In genomic region chr5:135502027-135502426, GRCm38 (mm10) we compare ENCODE assay signal across 28 mouse cellular contexts. TPM values are rescaled to one million over a fixed set of nuclear protein-coding genes. Genes with fewer than 3 reads are reported as not detected.
A peak's percentile ranks its signal among the peaks of the same experiment; 100 is the strongest.
DNase-seq lines count a peak whose midpoint lies in the region; ATAC-seq lines count a peak whose summit lies in the region.
"Had no signal": no experiment of that assay in that cellular context is flagged by ENCODE, and none has a peak within 500 bp of the region (broad histone marks: within the 10 kb centered on the region; RNA-seq: fewer than 3 reads in every experiment).

No protein-coding gene starts in this region.

- no peak overlapping the region for H3K4me3 ChIP-seq in forebrain, embryonic 12.5 days (replicated peaks)
- H3K4me3 ChIP-seq in forebrain, embryonic 15.5 days = no peak overlapping the region
- H3K4me3 ChIP-seq in hindbrain, embryonic 12.5 days = no peak overlapping the region
- no peak overlapping the region for H3K4me3 ChIP-seq in hindbrain, embryonic 16.5 days (ENCODE audit: low read length)
- no peak overlapping the region for H3K4me3 ChIP-seq in midbrain, embryonic 14.5 days (replicated peaks; ENCODE audit: low read depth, low read length)
- no peak overlapping the region for H3K4me3 ChIP-seq in midbrain, embryonic 16.5 days (ENCODE audit: low read depth, low read length)
- no peak overlapping the region for H3K4me3 ChIP-seq in embryonic facial prominence, embryonic 15.5 days (replicated peaks)
- H3K4me3 ChIP-seq: heart, embryonic 15.5 days; limb, embryonic 15.5 days; liver, embryonic 13.5 days; megakaryocyte, embryonic 14.5 days; midbrain, embryonic 12.5 days; stomach, embryonic 15.5 days had no signal

- ATAC-seq in forebrain, embryonic 12.5 days (ENCODE audit: low FRiP score) = no peak
- no peak for ATAC-seq in forebrain, embryonic 15.5 days (replicated peaks)
- no peak for ATAC-seq in hindbrain, embryonic 12.5 days (ENCODE audit: low FRiP score)
- ATAC-seq in hindbrain, embryonic 16.5 days = no peak
- no peak for ATAC-seq in midbrain, embryonic 14.5 days (ENCODE audit: low FRiP score, low TSS enrichment)
- no peak for ATAC-seq in midbrain, embryonic 16.5 days
- no peak for ATAC-seq in embryonic facial prominence, embryonic 15.5 days (ENCODE audit: insufficient number of reproducible peaks, low FRiP score, low TSS enrichment, low read depth)
- no peak for ATAC-seq in inflammation-experienced regulatory T-cells, adult 6 months
- ATAC-seq: forebrain, embryonic 16.5 days; intestine, postnatal 0 days; lung, postnatal 0 days; Patski had no signal

- DNase-seq in midbrain, embryonic 14.5 days = no peak
- DNase-seq: adrenal gland, postnatal 10 days; cerebellum, adult 9-10 months; cerebellum, postnatal 36 days; heart, postnatal 36 days; kidney, adult 9 months; liver, embryonic 13.5 days; lung, adult 18-20 months; lung, postnatal 4 days; right cerebral cortex, postnatal 25 days; thymus, adult 18-20 months; thymus, postnatal 25 days had no signal

- H3K4me1 ChIP-seq in forebrain, embryonic 12.5 days = no peaks in the 10 kb centered on the region
- H3K4me1 ChIP-seq in forebrain, embryonic 15.5 days = peaks cover 3% of the 10 kb centered on the region; the same call in 1 of the 2 replicates
- peaks cover 9% of the 10 kb centered on the region; the same call in 1 of the 2 replicates for H3K4me1 ChIP-seq in hindbrain, embryonic 12.5 days
- no peaks in the 10 kb centered on the region for H3K4me1 ChIP-seq in hindbrain, embryonic 16.5 days (ENCODE audit: control insufficient read depth, insufficient read depth, low read depth, low read length)
- no peaks in the 10 kb centered on the region for H3K4me1 ChIP-seq in midbrain, embryonic 14.5 days (ENCODE audit: control insufficient read depth, insufficient read depth, low read length)
- H3K4me1 ChIP-seq in midbrain, embryonic 16.5 days (ENCODE audit: control insufficient read depth, insufficient read depth, low read length) = no peaks in the 10 kb centered on the region
- H3K4me1 ChIP-seq in embryonic facial prominence, embryonic 15.5 days = peaks cover 17% of the 10 kb centered on the region; the same call in 1 of the 2 replicates
- H3K4me1 ChIP-seq: liver, embryonic 13.5 days; stomach, embryonic 15.5 days had no signal

- H3K9me3 ChIP-seq in forebrain, embryonic 12.5 days = no peaks in the 10 kb centered on the region
- H3K9me3 ChIP-seq in forebrain, embryonic 15.5 days = no peaks in the 10 kb centered on the region
- H3K9me3 ChIP-seq in hindbrain, embryonic 12.5 days (replicated peaks) = no peaks in the 10 kb centered on the region
- no peaks in the 10 kb centered on the region for H3K9me3 ChIP-seq in hindbrain, embryonic 16.5 days (ENCODE audit: control insufficient read depth, low read length)
- H3K9me3 ChIP-seq in midbrain, embryonic 14.5 days (ENCODE audit: control insufficient read depth, low read length) = no peaks in the 10 kb centered on the region
- no peaks in the 10 kb centered on the region for H3K9me3 ChIP-seq in midbrain, embryonic 16.5 days (replicated peaks; ENCODE audit: control insufficient read depth, low read length, poor library complexity, severe bottlenecking)
- no peaks in the 10 kb centered on the region for H3K9me3 ChIP-seq in embryonic facial prominence, embryonic 15.5 days (replicated peaks)
- H3K9me3 ChIP-seq: heart, embryonic 15.5 days; limb, embryonic 15.5 days; liver, embryonic 13.5 days; midbrain, embryonic 12.5 days; stomach, embryonic 15.5 days had no signal

- no peaks in the 10 kb centered on the region for H3K27me3 ChIP-seq in forebrain, embryonic 12.5 days
- no peaks in the 10 kb centered on the region for H3K27me3 ChIP-seq in forebrain, embryonic 15.5 days
- no peaks in the 10 kb centered on the region for H3K27me3 ChIP-seq in hindbrain, embryonic 12.5 days
- no peaks in the 10 kb centered on the region for H3K27me3 ChIP-seq in hindbrain, embryonic 16.5 days (replicated peaks; ENCODE audit: control insufficient read depth, insufficient read depth, low read length)
- no peaks in the 10 kb centered on the region for H3K27me3 ChIP-seq in midbrain, embryonic 14.5 days (ENCODE audit: control insufficient read depth, insufficient read depth, low read length)
- no peaks in the 10 kb centered on the region for H3K27me3 ChIP-seq in midbrain, embryonic 16.5 days (ENCODE audit: control insufficient read depth, insufficient read depth, low read depth, low read length)
- no peaks in the 10 kb centered on the region for H3K27me3 ChIP-seq in embryonic facial prominence, embryonic 15.5 days
- H3K27me3 ChIP-seq: heart, embryonic 15.5 days; limb, embryonic 15.5 days; liver, embryonic 13.5 days; midbrain, embryonic 12.5 days; Patski; stomach, embryonic 15.5 days had no signal

- no peaks in the 10 kb centered on the region for H3K36me3 ChIP-seq in forebrain, embryonic 12.5 days (replicated peaks)
- no peaks in the 10 kb centered on the region for H3K36me3 ChIP-seq in forebrain, embryonic 15.5 days
- H3K36me3 ChIP-seq in hindbrain, embryonic 12.5 days = 0 out of 2 replicates have a peak, but pooled peaks cover 3% of the 10 kb centered on the region
- H3K36me3 ChIP-seq in hindbrain, embryonic 16.5 days (ENCODE audit: control insufficient read depth, insufficient read depth, low read length) = no peaks in the 10 kb centered on the region
- H3K36me3 ChIP-seq in midbrain, embryonic 14.5 days (ENCODE audit: control insufficient read depth, insufficient read depth, low read length) = no peaks in the 10 kb centered on the region
- no peaks in the 10 kb centered on the region for H3K36me3 ChIP-seq in midbrain, embryonic 16.5 days (ENCODE audit: control insufficient read depth, insufficient read depth, low read length)
- H3K36me3 ChIP-seq in embryonic facial prominence, embryonic 15.5 days = no peaks in the 10 kb centered on the region
- H3K36me3 ChIP-seq: heart, embryonic 15.5 days; limb, embryonic 15.5 days; liver, embryonic 13.5 days; midbrain, embryonic 12.5 days; stomach, embryonic 15.5 days had no signal

- 0 out of 2 replicates have a peak overlapping the region, but pooled peaks have one; percentile 13 for H3K9ac ChIP-seq in forebrain, embryonic 12.5 days
- H3K9ac ChIP-seq in forebrain, embryonic 15.5 days (replicated peaks) = no peak overlapping the region
- no peak overlapping the region for H3K9ac ChIP-seq in hindbrain, embryonic 12.5 days
- H3K9ac ChIP-seq in hindbrain, embryonic 16.5 days (ENCODE audit: low read depth, low read length) = no peak overlapping the region
- no peak overlapping the region for H3K9ac ChIP-seq in midbrain, embryonic 14.5 days (replicated peaks; ENCODE audit: low read length)
- H3K9ac ChIP-seq in midbrain, embryonic 16.5 days (ENCODE audit: low read depth, low read length) = no peak overlapping the region
- no peak overlapping the region for H3K9ac ChIP-seq in embryonic facial prominence, embryonic 15.5 days
- H3K9ac ChIP-seq: heart, embryonic 15.5 days; limb, embryonic 15.5 days; liver, embryonic 13.5 days; midbrain, embryonic 12.5 days; stomach, embryonic 15.5 days had no signal

- H3K4me2 ChIP-seq in forebrain, embryonic 12.5 days = no peak overlapping the region
- no peak overlapping the region for H3K4me2 ChIP-seq in forebrain, embryonic 15.5 days (replicated peaks)
- no peak overlapping the region for H3K4me2 ChIP-seq in hindbrain, embryonic 12.5 days (replicated peaks)
- no peak overlapping the region for H3K4me2 ChIP-seq in hindbrain, embryonic 16.5 days (ENCODE audit: low read length)
- H3K4me2 ChIP-seq in midbrain, embryonic 14.5 days (ENCODE audit: low read length) = no peak overlapping the region
- no peak overlapping the region for H3K4me2 ChIP-seq in midbrain, embryonic 16.5 days (ENCODE audit: low read length)
- H3K4me2 ChIP-seq in embryonic facial prominence, embryonic 15.5 days (replicated peaks) = no peak overlapping the region
- H3K4me2 ChIP-seq: heart, embryonic 15.5 days; limb, embryonic 15.5 days; liver, embryonic 13.5 days; midbrain, embryonic 12.5 days; stomach, embryonic 15.5 days had no signal

- no peak overlapping the region for H3K27ac ChIP-seq in forebrain, embryonic 12.5 days
- H3K27ac ChIP-seq in forebrain, embryonic 15.5 days (replicated peaks) = no peak overlapping the region
- H3K27ac ChIP-seq in hindbrain, embryonic 12.5 days = peak overlapping the region; percentile 35; the same call in 1 of the 2 replicates
- H3K27ac ChIP-seq in hindbrain, embryonic 16.5 days (ENCODE audit: low read depth, low read length) = no peak overlapping the region
- H3K27ac ChIP-seq in midbrain, embryonic 14.5 days (replicated peaks; ENCODE audit: low read depth, low read length) = 0 out of 2 replicates have a peak overlapping the region, but pooled peaks have one; percentile 2
- H3K27ac ChIP-seq in midbrain, embryonic 16.5 days (ENCODE audit: low read length) = no peak overlapping the region
- 0 out of 2 replicates have a peak overlapping the region, but pooled peaks have one; percentile 22 for H3K27ac ChIP-seq in embryonic facial prominence, embryonic 15.5 days (replicated peaks)
- H3K27ac ChIP-seq: heart, embryonic 15.5 days; limb, embryonic 15.5 days; liver, embryonic 13.5 days; midbrain, embryonic 12.5 days; stomach, embryonic 15.5 days had no signal

- 82% methylated on average over 7 of the region's 8 CpGs for WGBS in forebrain, embryonic 12.5 days
- WGBS in forebrain, embryonic 15.5 days = 85% methylated on average over 8 of the region's 8 CpGs
- WGBS in hindbrain, embryonic 12.5 days = 86% methylated on average over 8 of the region's 8 CpGs
- 80% methylated on average over 8 of the region's 8 CpGs for WGBS in hindbrain, embryonic 16.5 days
- 88% methylated on average over 8 of the region's 8 CpGs for WGBS in midbrain, embryonic 14.5 days
- 84% methylated on average over 8 of the region's 8 CpGs for WGBS in midbrain, embryonic 16.5 days
- 66% methylated on average over 8 of the region's 8 CpGs for WGBS in embryonic facial prominence, embryonic 15.5 days

RNA-seq across cellular contexts. Expression of gene Hip1, which starts 42.9 kb away (rescaled TPM):
- 58.7 and 64.2 TPM in 2 replicates for polyA plus RNA-seq in forebrain, embryonic 12.5 days (2016; fragmentation: Nextera tagmentation; extraction: Ambion mirVana)
- 29.2 and 31.7 TPM in 2 replicates for polyA plus RNA-seq in forebrain, embryonic 15.5 days (2015; fragmentation: Nextera tagmentation; extraction: Ambion mirVana)
- 67.8 and 68.0 TPM in 2 replicates for polyA plus RNA-seq in hindbrain, embryonic 12.5 days (2016; fragmentation: Nextera tagmentation; extraction: Ambion mirVana)
- polyA plus RNA-seq in hindbrain, embryonic 16.5 days (2015; fragmentation: Nextera tagmentation; extraction: Ambion mirVana) = 35.3 and 44.6 TPM in 2 replicates
- 28.3 and 42.0 TPM in 2 replicates for polyA plus RNA-seq in midbrain, embryonic 14.5 days (2014; fragmentation: Nextera tagmentation; extraction: Ambion mirVana)
- 39.4 and 39.7 TPM in 2 replicates for polyA plus RNA-seq in midbrain, embryonic 16.5 days (2015; fragmentation: Nextera tagmentation; extraction: Ambion mirVana)
- 32.0 and 35.6 TPM in 2 replicates for polyA plus RNA-seq in embryonic facial prominence, embryonic 15.5 days (2015; fragmentation: Nextera tagmentation; extraction: Ambion mirVana)
- polyA plus RNA-seq in inflammation-experienced regulatory T-cells, adult 6 months (2017; shearing (Covaris generic)) = 10 to 100 TPM in 1 of 3 experiments, 1 to 10 TPM in 2; 5.2 to 45.4 (median 6.7) TPM

Comparison
In these comparisons a context has a peak if more than half of its experiments do, and no peak if none do; other contexts are left out.
1. H3K27ac ChIP-seq: peak in hindbrain, embryonic 12.5 days (single experiment), midbrain, embryonic 14.5 days (single experiment) and embryonic facial prominence, embryonic 15.5 days (single experiment); none in forebrain, embryonic 12.5 days (single experiment), forebrain, embryonic 15.5 days (single experiment), hindbrain, embryonic 16.5 days (single experiment) and midbrain, embryonic 16.5 days (single experiment).